ENCODE assay signal across 7 mouse cellular contexts in the genomic region with DNA sequence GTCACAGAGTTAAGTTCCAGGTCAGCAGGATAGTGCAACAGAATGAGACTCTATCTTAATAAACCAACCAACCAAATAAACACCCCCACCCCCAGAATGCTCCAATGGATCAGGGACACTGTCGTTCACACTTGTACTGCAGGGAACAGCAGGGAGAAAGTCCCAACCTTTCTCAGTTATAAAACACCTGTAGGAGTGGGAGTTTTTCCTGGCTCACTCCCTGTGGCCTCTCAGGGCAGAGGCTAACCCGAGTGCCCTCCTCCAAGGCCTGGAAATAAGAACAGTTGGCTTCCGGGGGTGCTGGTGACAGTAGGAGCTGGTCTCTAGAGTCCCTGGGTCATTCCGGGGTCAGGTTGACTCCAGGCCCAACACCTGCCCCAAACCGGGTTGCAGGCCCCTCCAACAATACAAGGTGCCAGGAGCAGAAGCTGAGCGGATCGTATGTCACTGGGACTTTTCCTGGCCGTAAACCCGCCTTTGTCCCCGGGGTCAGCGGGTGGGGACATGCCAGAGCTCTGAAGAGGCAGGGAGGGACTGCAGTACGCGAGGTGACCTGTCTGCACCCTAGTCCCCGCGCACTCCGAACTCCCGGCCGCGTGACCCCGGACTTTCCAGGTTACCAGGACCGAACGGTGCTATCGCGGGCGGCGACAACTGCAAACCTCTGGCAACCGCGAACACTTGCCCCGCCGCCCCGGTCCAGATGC. TPM values are rescaled to one million over a fixed set of nuclear protein-coding genes. Genes with fewer than 3 reads are reported as not detected.
DNase-seq lines count a peak whose midpoint lies in the region; TF ChIP-seq lines count a peak whose summit lies in the region.

No protein-coding gene starts in this region.

- 0 out of 2 replicates have a peak, but pooled peaks have one; percentile 1 for TF ChIP-seq CTCF in testis, adult 2 months (IDR thresholded peaks at IDR 0.05; ENCODE audit: control insufficient read depth, insufficient read depth, insufficient replicate concordance, low read depth, low read length)

- H3K36me3 ChIP-seq in testis, adult 2 months (ENCODE audit: control insufficient read depth, insufficient read depth, low read length): no peaks in the 10 kb centered on the region
- peaks cover 31% of the 10 kb centered on the region for H3K36me3 ChIP-seq in erythroblast, embryonic 14.5 days (ENCODE audit: control insufficient read depth)
- H3K36me3 ChIP-seq in myocyte (ENCODE audit: control insufficient read depth, insufficient read depth): peaks cover 4% of the 10 kb centered on the region

- H3K79me2 ChIP-seq in myocyte (ENCODE audit: control insufficient read depth, insufficient read depth): peaks cover 10% of the 10 kb centered on the region

- no peak for DNase-seq in testis, postnatal 10 days (ENCODE audit: low spot score)
- peak; percentile 56 to 86 for DNase-seq in kidney, postnatal 25 days
- no peak for DNase-seq in right cerebral cortex, postnatal 36 days (ENCODE audit: low spot score in 2 of 2)
- no peak for DNase-seq in retina, embryonic 14.5 days (ENCODE audit: low spot score)

- peak overlapping the region; percentile 69 for H3K4me2 ChIP-seq in myocyte (ENCODE audit: low read depth)

- H3K27ac ChIP-seq in testis, adult 2 months (ENCODE audit: control insufficient read depth, insufficient read depth, low read depth, low read length): 0 out of 2 replicates have a peak overlapping the region, but pooled peaks have one; percentile 0

- peak overlapping the region; percentile 34 for H3ac ChIP-seq in myocyte (ENCODE audit: control insufficient read depth, insufficient read length)

- no peak for TF ChIP-seq POLR2A in testis, adult 2 months (IDR thresholded peaks at IDR 0.05; ENCODE audit: control insufficient read depth, low read depth, low read length)
- TF ChIP-seq POLR2A in myocyte (IDR thresholded peaks at IDR 0.05; ENCODE audit: insufficient read length, low read depth): no peak

- H3K4me1 ChIP-seq in testis, adult 2 months (ENCODE audit: control insufficient read depth, insufficient read depth, low read length): peaks cover 10% of the 10 kb centered on the region
- peaks cover 50% of the 10 kb centered on the region for H3K4me1 ChIP-seq in erythroblast, embryonic 14.5 days (ENCODE audit: control insufficient read depth)

- H3K4me3 ChIP-seq in testis, adult 2 months (ENCODE audit: control insufficient read depth, low read depth, low read length): peak overlapping the region; percentile 91
- peak overlapping the region; percentile 92 for H3K4me3 ChIP-seq in erythroblast, embryonic 14.5 days (replicated peaks)
- H3K4me3 ChIP-seq in myocyte: peak overlapping the region; percentile 84

- H3K9me3 ChIP-seq in erythroblast, embryonic 14.5 days (ENCODE audit: control insufficient read depth, low read length): no peaks in the 10 kb centered on the region

- no peaks in the 10 kb centered on the region for H3K27me3 ChIP-seq in testis, adult 2 months (ENCODE audit: control insufficient read depth, insufficient read depth, low read length)
- H3K27me3 ChIP-seq in erythroblast, embryonic 14.5 days (ENCODE audit: control insufficient read depth): no peaks in the 10 kb centered on the region
- no peaks in the 10 kb centered on the region for H3K27me3 ChIP-seq in myocyte (ENCODE audit: control insufficient read depth, insufficient read depth, insufficient read length)

TF ChIP-seq in myocyte, 11 proteins besides CTCF, POLR2A, EP300 and RAD21:
- peak in 1 of 3 experiments; percentile 22 for TF ChIP-seq MYOD1 (IDR thresholded peaks at IDR 0.05; ENCODE audit: control insufficient read depth in 1 of 3, insufficient read length in 2 of 3, low read depth in 2 of 3)
- TF ChIP-seq TCF12 (IDR thresholded peaks at IDR 0.05; ENCODE audit: insufficient read depth, poor library complexity, severe bottlenecking): no peak

RNA-seq across cellular contexts. Expression of a gene that starts 1.1 kb away (rescaled TPM):
- polyA plus RNA-seq in testis, adult 2 months (2012; rRNA removed): 3.7 and 4.9 TPM in 2 replicates
- 0.29 and 0.32 TPM in 2 replicates for polyA plus RNA-seq in erythroblast, embryonic 14.5 days (2012)
- polyA plus RNA-seq in myocyte (2012; fragmentation: generic; extraction: Trizol): 38.5 TPM

RNA-seq across cellular contexts. Expression of a gene that starts 14.0 kb away (rescaled TPM):
- 148 and 168 TPM in 2 replicates for polyA plus RNA-seq in testis, adult 2 months (2012; rRNA removed)
- 70.4 and 88.0 TPM in 2 replicates for polyA plus RNA-seq in erythroblast, embryonic 14.5 days (2012)
- polyA plus RNA-seq in myocyte (2012; fragmentation: generic; extraction: Trizol): 178 TPM

RNA-seq across cellular contexts. Expression of a gene that starts 26.8 kb away (rescaled TPM):
- polyA plus RNA-seq in testis, adult 2 months (2012; rRNA removed): 1.3 and 1.4 TPM in 2 replicates
- 0.13 TPM in 1 of 2 replicates, not detected in the other for polyA plus RNA-seq in erythroblast, embryonic 14.5 days (2012)
- 54.1 TPM for polyA plus RNA-seq in myocyte (2012; fragmentation: generic; extraction: Trizol)

RNA-seq across cellular contexts. Expression of a gene that starts 39.7 kb away (rescaled TPM):
- 79.2 and 105 TPM in 2 replicates for polyA plus RNA-seq in testis, adult 2 months (2012; rRNA removed)
- 816 and 971 TPM in 2 replicates for polyA plus RNA-seq in erythroblast, embryonic 14.5 days (2012)
- 246 TPM for polyA plus RNA-seq in myocyte (2012; fragmentation: generic; extraction: Trizol)

RNA-seq across cellular contexts. Expression of a gene that starts 43.1 kb away (rescaled TPM):
- polyA plus RNA-seq in testis, adult 2 months (2012; rRNA removed): 1.4 TPM in 2 replicates
- polyA plus RNA-seq in erythroblast, embryonic 14.5 days (2012): 0.12 and 0.40 TPM in 2 replicates
- polyA plus RNA-seq in myocyte (2012; fragmentation: generic; extraction: Trizol): not detected

Comparison
In these comparisons a context has a peak if more than half of its experiments do, and no peak if none do; other contexts are left out.
1. DNase-seq: peak in kidney, postnatal 25 days (2 of 2); none in testis, postnatal 10 days (single experiment), right cerebral cortex, postnatal 36 days (0 of 2) and retina, embryonic 14.5 days (single experiment).
2. RNA of a gene that starts 26.8 kb away (polyA plus RNA-seq): 54.1 TPM in myocyte (single experiment); 1.3 to 1.4 TPM in testis, adult 2 months and 0.13 TPM in erythroblast, embryonic 14.5 days; every median in the first group is over 10 times any median in the second.
3. Peak in every context shown above with its lines, with median percentiles within 50 percentile points of each other: H3K4me3 ChIP-seq.